Mouse (Mus musculus) forebrain, postnatal 0 days (tissue): ENCODE data around the gene Zbtb20. TPM values are rescaled to one million over a fixed set of nuclear protein-coding genes. Genes with fewer than 3 reads are reported as not detected.

ENCODE experiments used
- ATAC-seq: fragments of 200-750 bp; cut with Nextera tagmentation; 2 replicates; pipeline ENCODE4 v1.8.0; 2017; ENCODE audit warnings: mild to moderate bottlenecking, moderate library complexity
- DNase-seq: peaks from one replicate; pipeline ENCODE4 v3.0.0-alpha.2; 2015
- H3K27ac ChIP-seq: fragments of 300-500 bp; sonication (generic); 2 replicates; pipeline ENCODE4 v1.5.1; 2014; ENCODE audit warnings: low read depth, mild to moderate bottlenecking, antibody characterized with exemption, low read length, moderate library complexity, mixed read lengths
- H3K27me3 ChIP-seq: fragments of 300-500 bp; sonication (generic); 2 replicates; pipeline ENCODE4 v1.6.1; 2014; ENCODE audit warnings: mild to moderate bottlenecking, low read length, mixed read lengths; ENCODE audit not compliant: insufficient read depth
- H3K36me3 ChIP-seq: fragments of 300-500 bp; sonication (generic); 2 replicates; pipeline ENCODE4 v1.6.1; 2014; ENCODE audit warnings: mild to moderate bottlenecking, moderate library complexity; ENCODE audit not compliant: insufficient read depth
- H3K4me1 ChIP-seq: fragments of 300-500 bp; sonication (generic); 2 replicates; pipeline ENCODE4 v1.6.1; 2014; ENCODE audit warnings: antibody characterized with exemption; ENCODE audit not compliant: insufficient read depth
- H3K4me2 ChIP-seq: fragments of 300-500 bp; sonication (generic); 2 replicates; pipeline ENCODE4 v1.6.1; 2014; ENCODE audit warnings: low read depth, mild to moderate bottlenecking, moderate library complexity
- H3K4me3 ChIP-seq: fragments of 300-500 bp; sonication (generic); 2 replicates; pipeline ENCODE4 v1.5.1; 2014; ENCODE audit warnings: low read depth, low read length, mixed read lengths
- H3K9ac ChIP-seq: fragments of 300-500 bp; sonication (generic); 2 replicates; pipeline ENCODE4 v1.6.1; 2014; ENCODE audit warnings: mild to moderate bottlenecking
- H3K9me3 ChIP-seq: fragments of 300-500 bp; sonication (generic); 2 replicates; pipeline ENCODE4 v1.6.1; 2016; ENCODE audit warnings: low read length
- CTCF ChIP-seq: sonication (generic); IDR thresholded peaks from 2 replicates; pipeline ENCODE4 v1.5.1; 2016; ENCODE audit warnings: antibody characterized with exemption, control low read depth, low read depth
- WGBS: fragments of 180-500 bp; shearing (Covaris S2); extraction: QIAGEN DNeasy Blood & Tissue Kit; methylation state at CpG from one replicate; pipeline ENCODE4 v1.1.7; 2014; 5-methylcytosine and 5-hydroxymethylcytosine counted together
- polyA plus RNA-seq: library from polyadenylated mRNA; unstranded; fragments of >200 nt; fragmentation: Nextera tagmentation; extraction: Ambion mirVana; gene quantifications from 2 replicates; pipeline ENCODE4 v1.2.1, GENCODE M21; 2015
- total RNA-seq: library from RNA; depleted of rRNA; stranded (reverse); fragments of >200 nt; gene quantifications from 2 replicates; pipeline ENCODE4 v1.2.3, GENCODE M21; 2014

The Zbtb20 gene
- total and polyA plus RNA-seq, 2 experiments from 2014 or later, result 63.4 to 90.9 TPM

GRCm38 (mm10) chr16:43286783-43287383 is 411.2 kb downstream of the Zbtb20 start:
- no peak overlapping the region for H3K27ac ChIP-seq
- H3K4me2 ChIP-seq, result no peak overlapping the region
- H3K9ac ChIP-seq, result no peak overlapping the region
- DNase-seq (no peak), ATAC-seq (no peak)
- H3K27me3 ChIP-seq, result no peaks in the 10 kb centered on the region
- H3K4me3 ChIP-seq, result no peak overlapping the region
- 15% methylated on average over 1 of the region's 1 CpGs for whole genome bisulfite sequencing
- no peak for TF ChIP-seq CTCF
- no peaks in the 10 kb centered on the region for H3K9me3 ChIP-seq
- no peaks in the 10 kb centered on the region for H3K36me3 ChIP-seq
- no peaks in the 10 kb centered on the region for H3K4me1 ChIP-seq

- Histone ChIP-seq H3K4me3 (no peak overlapping the region), H3K36me3 (no peaks in the 10 kb centered on the region), H3K9ac (no peak overlapping the region), H3K4me1 (no peaks in the 10 kb centered on the region), H3K9me3 (no peaks in the 10 kb centered on the region), H3K4me2 (no peak overlapping the region), H3K27ac (no peak overlapping the region), H3K27me3 (no peaks in the 10 kb centered on the region)
- WGBS, result 67% methylated on average over 3 of the region's 3 CpGs
- TF ChIP-seq CTCF, result no peak
- DNase-seq (no peak), ATAC-seq (no peak)
These were observed 415.7 kb downstream of the Zbtb20 start for GRCm38 (mm10) chr16:43291423-43291822.

GRCm38 (mm10) chr16:43297953-43298596 is 422.4 kb downstream of the Zbtb20 start:
- H3K27me3 ChIP-seq, result no peaks in the 10 kb centered on the region
- no peak for TF ChIP-seq CTCF
- ATAC-seq (peak; percentile 55), DNase-seq (no peak)
- no peak overlapping the region for H3K9ac ChIP-seq
- no peaks in the 10 kb centered on the region for H3K9me3 ChIP-seq
- H3K27ac ChIP-seq, result no peak overlapping the region
- no peaks in the 10 kb centered on the region for H3K36me3 ChIP-seq
- no peaks in the 10 kb centered on the region for H3K4me1 ChIP-seq
- no peak overlapping the region for H3K4me3 ChIP-seq
- H3K4me2 ChIP-seq, result no peak overlapping the region
- 35% methylated on average over 5 of the region's 5 CpGs for WGBS

DNA sequence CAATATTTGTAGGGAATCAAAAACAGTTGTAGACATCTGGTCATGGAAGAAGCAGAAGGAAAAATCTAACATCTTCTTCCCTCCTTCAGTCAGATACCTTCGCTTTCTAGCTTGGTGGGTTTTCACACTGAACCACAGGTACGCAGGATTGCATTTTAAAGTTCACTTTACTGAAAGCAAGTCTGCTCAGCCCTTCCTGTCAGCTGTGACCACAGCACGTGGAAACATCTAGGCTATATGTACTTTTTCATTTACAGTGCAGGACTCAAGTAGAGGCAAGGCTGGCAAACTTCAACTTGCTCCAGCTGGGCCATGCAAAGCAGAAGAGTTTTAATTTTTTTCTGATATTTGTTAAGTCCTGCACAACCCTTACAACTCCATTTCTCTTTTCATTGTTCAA is 424.7 kb downstream of the Zbtb20 start:
- Histone ChIP-seq H3K4me2 (no peak overlapping the region), H3K9me3 (no peaks in the 10 kb centered on the region), H3K4me1 (no peaks in the 10 kb centered on the region), H3K36me3 (no peaks in the 10 kb centered on the region), H3K27me3 (no peaks in the 10 kb centered on the region), H3K27ac (no peak overlapping the region), H3K4me3 (no peak overlapping the region), H3K9ac (no peak overlapping the region)
- WGBS, result 89% methylated on average over 3 of the region's 3 CpGs
- no peak for TF ChIP-seq CTCF
- no peak for DNase-seq
- no peak for ATAC-seq

- Histone ChIP-seq H3K4me3 (no peak overlapping the region), H3K9me3 (no peaks in the 10 kb centered on the region), H3K9ac (no peak overlapping the region), H3K27ac (no peak overlapping the region), H3K27me3 (no peaks in the 10 kb centered on the region), H3K4me1 (no peaks in the 10 kb centered on the region), H3K36me3 (no peaks in the 10 kb centered on the region), H3K4me2 (no peak overlapping the region)
- WGBS, result 66% methylated on average over 2 of the region's 2 CpGs
- no peak for TF ChIP-seq CTCF
- ATAC-seq, result no peak
- DNase-seq, result no peak
These were observed 426.5 kb downstream of the Zbtb20 start for GRCm38 (mm10) chr16:43302171-43302570.

- no peak overlapping the region for H3K4me2 ChIP-seq
- no peaks in the 10 kb centered on the region for H3K9me3 ChIP-seq
- no peaks in the 10 kb centered on the region for H3K36me3 ChIP-seq
- no peak overlapping the region for H3K4me3 ChIP-seq
- H3K4me1 ChIP-seq, result no peaks in the 10 kb centered on the region
- H3K27me3 ChIP-seq, result no peaks in the 10 kb centered on the region
- no peak overlapping the region for H3K9ac ChIP-seq
- H3K27ac ChIP-seq, result no peak overlapping the region
- peak; percentile 61 for ATAC-seq
- DNase-seq, result peak; percentile 33
- TF ChIP-seq CTCF, result no peak
- 71% methylated on average over 9 of the region's 9 CpGs for WGBS
These were observed 427.8 kb downstream of the Zbtb20 start for GRCm38 (mm10) chr16:43303245-43304197.
